Comparison of ENCODE assay signal across 8 mouse cellular contexts in the genomic region with DNA sequence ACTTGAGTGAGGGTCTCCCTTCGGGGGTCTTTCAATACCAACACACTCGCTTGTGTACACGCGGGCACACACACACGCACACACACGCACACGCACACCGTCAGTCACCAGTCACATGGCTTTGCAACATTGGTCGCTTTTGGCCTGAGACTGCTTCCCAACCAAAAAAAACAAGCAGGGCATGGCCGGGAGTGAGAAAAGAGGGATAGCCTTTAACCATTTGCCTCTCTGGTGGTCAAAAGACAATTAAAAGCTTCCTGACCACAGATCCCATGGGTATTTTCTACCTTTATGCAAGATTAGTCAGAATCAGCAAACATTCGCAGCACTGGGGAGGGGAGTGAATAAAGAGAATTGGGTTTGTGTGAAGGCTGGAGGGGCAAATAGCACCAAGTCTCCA. TPM values are rescaled to one million over a fixed set of nuclear protein-coding genes. Genes with fewer than 3 reads are reported as not detected.
DNase-seq lines count a peak whose midpoint lies in the region; ATAC-seq lines count a peak whose summit lies in the region.
"Had no signal": no experiment of that assay in that cellular context is flagged by ENCODE, and none has a peak within 500 bp of the region (broad histone marks: within the 10 kb centered on the region; RNA-seq: fewer than 3 reads in every experiment).

A gene (minus strand): TSS at position 101 of the 400 bp plus-strand sequence.

- H3K9me3 ChIP-seq in megakaryocyte, embryonic 14.5 days: no peaks in the 10 kb centered on the region
- H3K9me3 ChIP-seq in forebrain, embryonic 12.5 days: no peaks in the 10 kb centered on the region
- no peaks in the 10 kb centered on the region for H3K9me3 ChIP-seq in limb, embryonic 13.5 days
- no peaks in the 10 kb centered on the region for H3K9me3 ChIP-seq in stomach, embryonic 15.5 days

- no peaks in the 10 kb centered on the region for H3K36me3 ChIP-seq in megakaryocyte, embryonic 14.5 days (replicated peaks; ENCODE audit: low read length)
- no peaks in the 10 kb centered on the region for H3K36me3 ChIP-seq in forebrain, embryonic 12.5 days (replicated peaks)
- H3K36me3 ChIP-seq in limb, embryonic 13.5 days: no peaks in the 10 kb centered on the region
- H3K36me3 ChIP-seq in stomach, embryonic 15.5 days: no peaks in the 10 kb centered on the region

- ATAC-seq in megakaryocyte, adult 5-6 weeks (ENCODE audit: poor library complexity, severe bottlenecking): no peak
- no peak for ATAC-seq in forebrain, embryonic 12.5 days (ENCODE audit: low FRiP score)
- no peak for ATAC-seq in limb, embryonic 13.5 days (ENCODE audit: low FRiP score, low read depth)
- ATAC-seq in stomach, embryonic 15.5 days (ENCODE audit: insufficient read depth, low FRiP score, low read depth): no peak

- H3K4me2 ChIP-seq in forebrain, embryonic 12.5 days: peak within 1 kb of the TSS; percentile 59
- H3K4me2 ChIP-seq in limb, embryonic 13.5 days (replicated peaks): peak within 1 kb of the TSS; percentile 65
- peak within 1 kb of the TSS; percentile 55 for H3K4me2 ChIP-seq in stomach, embryonic 15.5 days

- no peak within 1 kb of the TSS for H3K27ac ChIP-seq in forebrain, embryonic 12.5 days
- no peak within 1 kb of the TSS for H3K27ac ChIP-seq in limb, embryonic 13.5 days
- H3K27ac ChIP-seq in stomach, embryonic 15.5 days: no peak within 1 kb of the TSS

- 0 out of 2 replicates have a peak within 1 kb of the TSS, but pooled peaks have one; percentile 2 for H3K9ac ChIP-seq in forebrain, embryonic 12.5 days
- H3K9ac ChIP-seq in limb, embryonic 13.5 days: no peak within 1 kb of the TSS
- no peak within 1 kb of the TSS for H3K9ac ChIP-seq in stomach, embryonic 15.5 days

- DNase-seq in layer of hippocampus, adult 18-20 months (ENCODE audit: low spot score in 2 of 2): no peak
- DNase-seq in adrenal gland, adult (ENCODE audit: inconsistent age in 2 of 2, low spot score in 1 of 2): no peak
- DNase-seq: adrenal gland, adult 8-10 months had no signal

- 37% methylated on average over 11 of the region's 11 CpGs for WGBS in forebrain, embryonic 12.5 days
- 36% methylated on average over 11 of the region's 11 CpGs for WGBS in limb, embryonic 13.5 days
- 42% methylated on average over 11 of the region's 11 CpGs for WGBS in stomach, embryonic 15.5 days

- no peaks in the 10 kb centered on the region for H3K4me1 ChIP-seq in megakaryocyte, embryonic 14.5 days
- H3K4me1 ChIP-seq in forebrain, embryonic 12.5 days: peaks cover 5% of the 10 kb centered on the region; the same call in 1 of the 2 replicates
- H3K4me1 ChIP-seq in limb, embryonic 13.5 days: no peaks in the 10 kb centered on the region
- H3K4me1 ChIP-seq in stomach, embryonic 15.5 days: no peaks in the 10 kb centered on the region

- peaks cover 38% of the 10 kb centered on the region for H3K27me3 ChIP-seq in megakaryocyte, embryonic 14.5 days (replicated peaks)
- peaks cover 28% of the 10 kb centered on the region for H3K27me3 ChIP-seq in forebrain, embryonic 12.5 days
- H3K27me3 ChIP-seq in limb, embryonic 13.5 days: peaks cover 39% of the 10 kb centered on the region
- H3K27me3 ChIP-seq in stomach, embryonic 15.5 days (replicated peaks): no peaks in the 10 kb centered on the region

- H3K4me3 ChIP-seq in megakaryocyte, embryonic 14.5 days (replicated peaks): peak within 1 kb of the TSS; percentile 38
- peak within 1 kb of the TSS; percentile 31 for H3K4me3 ChIP-seq in forebrain, embryonic 12.5 days (replicated peaks)
- peak within 1 kb of the TSS; percentile 34 for H3K4me3 ChIP-seq in limb, embryonic 13.5 days
- H3K4me3 ChIP-seq in stomach, embryonic 15.5 days (replicated peaks): peak within 1 kb of the TSS; percentile 24

RNA-seq across cellular contexts. Expression of the gene that starts here (rescaled TPM):
- 0.11 TPM in 1 of 2 replicates, not detected in the other for polyA plus RNA-seq in megakaryocyte, embryonic 14.5 days (2012; ENCODE audit: insufficient read depth, low replicate concordance)
- not detected in 2 replicates for total RNA-seq in megakaryocyte, adult 5-6 weeks (2015)
- not detected in 2 replicates for total RNA-seq in megakaryocyte, adult 5-6 weeks (2017)
- polyA plus RNA-seq in forebrain, embryonic 12.5 days (2016; fragmentation: Nextera tagmentation; extraction: Ambion mirVana): 1.3 and 1.8 TPM in 2 replicates
- polyA plus RNA-seq in limb, embryonic 13.5 days (2015; fragmentation: Nextera tagmentation; extraction: Ambion mirVana): 1.7 and 1.9 TPM in 2 replicates
- polyA plus RNA-seq in stomach, embryonic 15.5 days (2015; fragmentation: Nextera tagmentation; extraction: Ambion mirVana): 2.7 and 2.8 TPM in 2 replicates
- 1 to 10 TPM; 5.6 to 6.9 TPM for total RNA-seq in layer of hippocampus, adult 18-20 months (2021)

Comparison
In these comparisons a context has a peak if more than half of its experiments do, and no peak if none do; other contexts are left out.
1. RNA of the gene that starts here (total RNA-seq): 5.6 to 6.9 TPM in layer of hippocampus, adult 18-20 months; not detected in megakaryocyte, adult 5-6 weeks; every median in the first group is over 4 times any median in the second.
2. Peak in every context shown above with its lines, with median percentiles within 50 percentile points of each other: H3K4me3 ChIP-seq and H3K4me2 ChIP-seq.